Mouse (Mus musculus): ENCODE measurements at regions not wholly inside any gene's neighbourhood (a gene's known extent, or its start where the extent isn't known, plus 50 kb on each side); places are given as distances from the start of the nearest gene placed in this dataset.

DNA sequence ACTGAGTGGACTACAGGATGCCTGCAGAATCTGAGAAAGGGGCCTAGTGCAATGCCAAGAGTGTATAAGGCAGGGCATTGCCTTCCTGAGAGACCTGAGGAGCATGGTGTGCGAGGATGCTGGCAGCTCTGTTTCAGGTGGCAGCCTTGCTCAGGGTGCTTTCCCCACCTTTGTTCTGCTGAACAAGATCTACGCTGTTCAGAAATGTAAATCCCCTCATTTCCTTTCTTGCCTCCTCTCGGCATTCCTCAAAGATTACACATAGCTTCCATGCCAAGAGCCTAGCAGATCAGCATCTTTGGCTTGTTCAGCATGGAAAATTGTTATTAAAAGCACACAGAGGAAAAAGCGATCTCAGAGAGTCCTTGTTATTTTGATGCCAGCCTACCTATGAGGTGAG lies 128.6 kb upstream of the Flrt2 start:
- DNase-seq (ENCODE audit: low read depth) = peak; percentile 74

- peak; percentile 17 for DNase-seq (ENCODE audit: low read depth)
Observed at GRCm38 (mm10) chr12:95576772-95577171, 115.3 kb upstream of the Flrt2 start.

- no peak for DNase-seq (ENCODE audit: low read depth)
Observed at GRCm38 (mm10) chr12:95589011-95589410, 103.0 kb upstream of the Flrt2 start.

DNA sequence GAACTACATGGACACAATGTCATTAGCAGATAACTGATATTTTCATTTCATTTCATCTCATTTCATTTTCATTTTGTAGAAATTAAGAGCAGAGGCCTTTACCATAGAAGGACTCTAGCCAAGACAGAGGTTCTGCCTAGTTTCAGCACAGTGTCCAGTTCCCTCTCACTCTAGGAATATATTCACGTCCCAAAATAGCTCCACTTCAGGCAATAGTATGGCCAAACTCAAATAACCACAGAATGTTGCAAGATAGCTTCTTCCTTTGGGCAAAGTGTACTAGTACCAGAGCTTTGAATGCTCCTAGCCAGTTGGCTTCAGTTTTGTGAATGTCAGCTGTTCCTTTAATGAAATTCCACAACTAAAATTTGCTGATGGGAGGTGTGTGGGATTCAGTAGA lies 72.7 kb upstream of the Flrt2 start:
- no peak for DNase-seq (ENCODE audit: low read depth)

DNA sequence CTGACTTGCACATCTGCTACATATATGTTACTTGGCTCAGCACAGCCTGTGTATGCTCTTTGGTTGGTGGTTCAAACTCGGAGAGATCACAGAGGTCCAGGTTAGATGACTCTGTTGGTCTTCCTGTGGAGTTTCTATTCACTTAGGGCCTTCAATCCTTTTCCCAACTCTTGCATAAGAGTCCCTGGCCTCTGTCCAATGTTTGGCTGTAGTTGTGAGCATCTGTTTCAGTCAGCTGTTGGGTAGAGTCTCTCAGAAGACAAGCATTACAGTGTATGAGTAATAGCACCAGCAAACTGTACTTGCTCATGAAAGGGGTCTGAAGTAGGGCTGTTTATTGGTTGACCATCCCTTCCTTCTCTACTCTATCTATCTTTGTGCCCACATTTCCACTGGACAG lies 61.0 kb upstream of the Flrt2 start:
- peak; percentile 84 for DNase-seq (ENCODE audit: low read depth)

- no peak for DNase-seq (ENCODE audit: low read depth)
Observed at GRCm38 (mm10) chr12:95636647-95637046, 55.4 kb upstream of the Flrt2 start.

GRCm38 (mm10) chr12:95639892-95640291 lies 52.1 kb upstream of the Flrt2 start:
- DNase-seq (ENCODE audit: low read depth) = no peak

DNA sequence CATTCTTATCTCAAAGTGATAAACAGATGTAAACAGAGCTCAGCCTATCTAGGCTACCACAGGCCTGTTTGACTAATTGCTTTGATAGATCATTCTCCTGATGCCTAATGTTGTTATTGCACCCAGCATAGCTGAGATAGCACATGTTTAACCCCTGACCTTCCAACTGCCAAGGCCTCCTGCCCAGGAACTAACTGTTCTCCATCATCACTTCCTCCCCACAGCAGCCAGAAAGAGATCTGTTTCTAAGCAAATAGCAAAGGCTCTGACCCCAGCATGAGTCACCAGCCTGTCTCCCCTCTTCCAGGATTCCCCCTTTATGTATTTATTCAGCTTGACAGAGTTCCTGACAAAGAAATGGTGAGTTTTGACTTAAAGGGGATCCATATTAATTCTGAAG lies 50.4 kb upstream of the Flrt2 start:
- DNase-seq (ENCODE audit: low read depth) = peak; percentile 32

Data from NIH3T3 (cell line).